Mouse (Mus musculus) urinary bladder, postnatal 4 days (tissue): Measurements from ENCODE around the gene Aknad1.

Experiments
- DNase-seq, 2 experiments: peaks; one replicate each; pipeline ENCODE4 v3.0.0; 2021 to 2022; ENCODE audit warnings: low spot score in 2 of 2

Gene Aknad1

GRCm38 (mm10) chr3:108786520-108786919 is 47.1 kb downstream of the Aknad1 start:
- DNase-seq: no peak

- DNase-seq: no peak
Observed at GRCm38 (mm10) chr3:108787754-108788454, 48.4 kb downstream of the Aknad1 start.

- DNase-seq: no peak
Observed at GRCm38 (mm10) chr3:108788455-108788794, 49.0 kb downstream of the Aknad1 start.

- no peak for DNase-seq
Observed at GRCm38 (mm10) chr3:108789299-108789698, 49.8 kb downstream of the Aknad1 start.

- no peak for DNase-seq
Observed at GRCm38 (mm10) chr3:108790499-108790898, 51.0 kb downstream of the Aknad1 start.

GRCm38 (mm10) chr3:108791054-108791706 is 51.7 kb downstream of the Aknad1 start:
- no peak for DNase-seq

GRCm38 (mm10) chr3:108792420-108792819 is 53.0 kb downstream of the Aknad1 start:
- no peak for DNase-seq

GRCm38 (mm10) chr3:108794780-108795179 is 55.3 kb downstream of the Aknad1 start:
- DNase-seq: no peak

- DNase-seq: no peak
Observed at GRCm38 (mm10) chr3:108795554-108796299, 56.3 kb downstream of the Aknad1 start.

GRCm38 (mm10) chr3:108796386-108796785 is 56.9 kb downstream of the Aknad1 start:
- DNase-seq: no peak

GRCm38 (mm10) chr3:108797723-108798122 is 58.3 kb downstream of the Aknad1 start:
- DNase-seq: no peak

GRCm38 (mm10) chr3:108798375-108798774 is 58.9 kb downstream of the Aknad1 start:
- DNase-seq: no peak

- no peak for DNase-seq
Observed at GRCm38 (mm10) chr3:108805622-108806021, 66.2 kb downstream of the Aknad1 start.

- DNase-seq: no peak
Observed at GRCm38 (mm10) chr3:108810747-108811263, 71.3 kb downstream of the Aknad1 start.

GRCm38 (mm10) chr3:108815631-108816030 is 76.2 kb downstream of the Aknad1 start:
- no peak for DNase-seq

GRCm38 (mm10) chr3:108830493-108830892 is 91.0 kb downstream of the Aknad1 start:
- DNase-seq: no peak

- no peak for DNase-seq
Observed at GRCm38 (mm10) chr3:108831750-108832149, 92.3 kb downstream of the Aknad1 start.
